Mouse (Mus musculus) CD4-positive, CD25-positive, alpha-beta regulatory T cell, adult 2 months (primary cell): Measurements from ENCODE around the gene C87436.

Experiments used
- DNase-seq: peaks from one replicate; pipeline ENCODE4 v3.0.0-alpha.2; 2012; ENCODE audit warnings: low read depth, low spot score

Gene C87436

GRCm38 (mm10) chr6:86426358-86426757 is 11.8 kb upstream of the C87436 start, which contains the start of gene Gm44790:
TSS of gene Gm44790 (plus strand) at chr6:86426658.
- DNase-seq: no peak

- no peak for DNase-seq
These were observed 6.6 kb upstream of the C87436 start for GRCm38 (mm10) chr6:86431531-86431930.

- DNase-seq: no peak
These were observed 4.5 kb upstream of the C87436 start for GRCm38 (mm10) chr6:86433696-86434095.

- DNase-seq: peak; percentile 78
These were observed 463 bp upstream of the C87436 start for GRCm38 (mm10) chr6:86437711-86438110.

- DNase-seq: no peak
These were observed 934 bp downstream of the C87436 start for GRCm38 (mm10) chr6:86439119-86439496.

GRCm38 (mm10) chr6:86439531-86439930 is 1.4 kb downstream of the C87436 start:
- DNase-seq: peak; percentile 11

GRCm38 (mm10) chr6:86441571-86441970 is 3.4 kb downstream of the C87436 start:
- DNase-seq: no peak

GRCm38 (mm10) chr6:86445551-86445950 is 7.4 kb downstream of the C87436 start:
- no peak for DNase-seq

GRCm38 (mm10) chr6:86446927-86447568 is 8.9 kb downstream of the C87436 start:
- DNase-seq: no peak

- DNase-seq: no peak
These were observed 18.6 kb downstream of the C87436 start for GRCm38 (mm10) chr6:86456727-86457126.

GRCm38 (mm10) chr6:86463079-86463478 is 24.9 kb downstream of the C87436 start:
- no peak for DNase-seq

- no peak for DNase-seq
These were observed 33.1 kb downstream of the C87436 start for GRCm38 (mm10) chr6:86471317-86471716.

- DNase-seq: no peak
These were observed 33.6 kb downstream of the C87436 start for GRCm38 (mm10) chr6:86471760-86472099.

GRCm38 (mm10) chr6:86472100-86472955 is 34.2 kb downstream of the C87436 start:
- peak; percentile 100 for DNase-seq

GRCm38 (mm10) chr6:86473077-86473476 is 34.9 kb downstream of the C87436 start:
- no peak for DNase-seq

GRCm38 (mm10) chr6:86474072-86474471 is 35.9 kb downstream of the C87436 start:
- DNase-seq: no peak

- DNase-seq: no peak
These were observed 36.5 kb downstream of the C87436 start for GRCm38 (mm10) chr6:86474646-86475181.

- DNase-seq: no peak
These were observed 37.4 kb downstream of the C87436 start for GRCm38 (mm10) chr6:86475462-86476167.

- no peak for DNase-seq
These were observed 38.8 kb downstream of the C87436 start for GRCm38 (mm10) chr6:86476931-86477330.

- DNase-seq: no peak
These were observed 41.1 kb downstream of the C87436 start for GRCm38 (mm10) chr6:86479311-86479710.

- DNase-seq: no peak
These were observed 41.6 kb downstream of the C87436 start for GRCm38 (mm10) chr6:86479816-86480188.

GRCm38 (mm10) chr6:86480189-86480831 is 42.1 kb downstream of the C87436 start:
- no peak for DNase-seq
